Mouse (Mus musculus): ENCODE data around the gene Stx1a. TPM values are rescaled to one million over a fixed set of nuclear protein-coding genes. Genes with fewer than 3 reads are reported as not detected.

The Stx1a gene
- polyA plus RNA-seq, 1 experiment from 2014 or later, result 12.5 TPM

GRCm38 (mm10) chr5:135070448-135070847 lies 47.2 kb downstream of the Stx1a start:
- Histone ChIP-seq H3K9me3 (replicated peaks; ENCODE audit: control insufficient read depth, low read length) (no peaks in the 10 kb centered on the region), H3K4me3 (replicated peaks; ENCODE audit: low read length) (no peak overlapping the region), H3K4me1 (ENCODE audit: control insufficient read depth, insufficient read depth, low read length) (peaks cover 11% of the 10 kb centered on the region), H3K4me2 (ENCODE audit: low read depth, low read length) (no peak overlapping the region), H3K9ac (ENCODE audit: low read length) (no peak overlapping the region), H3K36me3 (ENCODE audit: control insufficient read depth, insufficient read depth, low read length) (no peaks in the 10 kb centered on the region), H3K27me3 (ENCODE audit: control insufficient read depth, insufficient read depth, low read length) (no peaks in the 10 kb centered on the region), H3K27ac (ENCODE audit: low read length) (no peak overlapping the region)
- WGBS, result 80% methylated on average over 3 of the region's 3 CpGs
- ATAC-seq (ENCODE audit: insufficient read depth, low FRiP score), result no peak

GRCm38 (mm10) chr5:135072061-135072460 lies 48.8 kb downstream of the Stx1a start:
- Histone ChIP-seq H3K36me3 (ENCODE audit: control insufficient read depth, insufficient read depth, low read length) (no peaks in the 10 kb centered on the region), H3K9ac (ENCODE audit: low read length) (no peak overlapping the region), H3K9me3 (replicated peaks; ENCODE audit: control insufficient read depth, low read length) (no peaks in the 10 kb centered on the region), H3K27me3 (ENCODE audit: control insufficient read depth, insufficient read depth, low read length) (no peaks in the 10 kb centered on the region), H3K4me2 (ENCODE audit: low read depth, low read length) (no peak overlapping the region), H3K4me1 (ENCODE audit: control insufficient read depth, insufficient read depth, low read length) (peaks cover 9% of the 10 kb centered on the region), H3K27ac (ENCODE audit: low read length) (no peak overlapping the region), H3K4me3 (replicated peaks; ENCODE audit: low read length) (no peak overlapping the region)
- WGBS, result 91% methylated on average over 2 of the region's 2 CpGs
- no peak for ATAC-seq (ENCODE audit: insufficient read depth, low FRiP score)

- H3K9me3 ChIP-seq (replicated peaks; ENCODE audit: control insufficient read depth, low read length), result no peaks in the 10 kb centered on the region
- no peak overlapping the region for H3K9ac ChIP-seq (ENCODE audit: low read length)
- WGBS, result 67% methylated on average over 6 of the region's 6 CpGs
Measured at GRCm38 (mm10) chr5:135072720-135073119, 49.4 kb downstream of the Stx1a start.

GRCm38 (mm10) chr5:135073349-135074150 lies 50.3 kb downstream of the Stx1a start:
- ATAC-seq (ENCODE audit: insufficient read depth, low FRiP score), result no peak
- Histone ChIP-seq H3K4me2 (ENCODE audit: low read depth, low read length) (no peak overlapping the region), H3K27me3 (ENCODE audit: control insufficient read depth, insufficient read depth, low read length) (no peaks in the 10 kb centered on the region), H3K4me3 (replicated peaks; ENCODE audit: low read length) (no peak overlapping the region), H3K27ac (ENCODE audit: low read length) (no peak overlapping the region), H3K9ac (ENCODE audit: low read length) (peak overlapping the region; percentile 62), H3K36me3 (ENCODE audit: control insufficient read depth, insufficient read depth, low read length) (no peaks in the 10 kb centered on the region), H3K4me1 (ENCODE audit: control insufficient read depth, insufficient read depth, low read length) (peaks cover 13% of the 10 kb centered on the region), H3K9me3 (replicated peaks; ENCODE audit: control insufficient read depth, low read length) (no peaks in the 10 kb centered on the region)
- WGBS, result 32% methylated on average over 26 of the region's 26 CpGs

More at GRCm38 (mm10) chr5:135072720-135073119, 49.4 kb downstream of the Stx1a start:
- Histone ChIP-seq H3K4me3 (replicated peaks; ENCODE audit: low read length) (no peak overlapping the region), H3K4me1 (ENCODE audit: control insufficient read depth, insufficient read depth, low read length) (peaks cover 10% of the 10 kb centered on the region), H3K27ac (ENCODE audit: low read length) (no peak overlapping the region), H3K36me3 (ENCODE audit: control insufficient read depth, insufficient read depth, low read length) (no peaks in the 10 kb centered on the region), H3K4me2 (ENCODE audit: low read depth, low read length) (no peak overlapping the region), H3K27me3 (ENCODE audit: control insufficient read depth, insufficient read depth, low read length) (no peaks in the 10 kb centered on the region)
- no peak for ATAC-seq (ENCODE audit: insufficient read depth, low FRiP score)

- H3K36me3 ChIP-seq (ENCODE audit: control insufficient read depth, insufficient read depth, low read length), result no peaks in the 10 kb centered on the region
- no peak overlapping the region for H3K4me2 ChIP-seq (ENCODE audit: low read depth, low read length)
- H3K27me3 ChIP-seq (ENCODE audit: control insufficient read depth, insufficient read depth, low read length), result no peaks in the 10 kb centered on the region
- ATAC-seq (ENCODE audit: insufficient read depth, low FRiP score), result no peak
- 63% methylated on average over 4 of the region's 4 CpGs for WGBS
- no peak overlapping the region for H3K9ac ChIP-seq (ENCODE audit: low read length)
- no peak overlapping the region for H3K4me3 ChIP-seq (replicated peaks; ENCODE audit: low read length)
- peaks cover 14% of the 10 kb centered on the region for H3K4me1 ChIP-seq (ENCODE audit: control insufficient read depth, insufficient read depth, low read length)
- no peaks in the 10 kb centered on the region for H3K9me3 ChIP-seq (replicated peaks; ENCODE audit: control insufficient read depth, low read length)
- H3K27ac ChIP-seq (ENCODE audit: low read length), result no peak overlapping the region
Measured at GRCm38 (mm10) chr5:135075655-135076054, 52.4 kb downstream of the Stx1a start.

- no peak overlapping the region for H3K4me3 ChIP-seq (replicated peaks; ENCODE audit: low read length)
- H3K9ac ChIP-seq (ENCODE audit: low read length), result no peak overlapping the region
- no peak overlapping the region for H3K27ac ChIP-seq (ENCODE audit: low read length)
- H3K27me3 ChIP-seq (ENCODE audit: control insufficient read depth, insufficient read depth, low read length), result no peaks in the 10 kb centered on the region
- H3K9me3 ChIP-seq (replicated peaks; ENCODE audit: control insufficient read depth, low read length), result no peaks in the 10 kb centered on the region
- 84% methylated on average over 14 of the region's 14 CpGs for WGBS
- H3K4me1 ChIP-seq (ENCODE audit: control insufficient read depth, insufficient read depth, low read length), result peaks cover 14% of the 10 kb centered on the region
- no peaks in the 10 kb centered on the region for H3K36me3 ChIP-seq (ENCODE audit: control insufficient read depth, insufficient read depth, low read length)
- H3K4me2 ChIP-seq (ENCODE audit: low read depth, low read length), result no peak overlapping the region
- ATAC-seq (ENCODE audit: insufficient read depth, low FRiP score), result no peak
Measured at GRCm38 (mm10) chr5:135076368-135076767, 53.1 kb downstream of the Stx1a start.

- peak; percentile 28; the same call in 1 of the 2 replicates for ATAC-seq (ENCODE audit: insufficient read depth, low FRiP score)
- no peaks in the 10 kb centered on the region for H3K36me3 ChIP-seq (ENCODE audit: control insufficient read depth, insufficient read depth, low read length)
- peak overlapping the region; percentile 14; the same call in 1 of the 2 replicates for H3K27ac ChIP-seq (ENCODE audit: low read length)
- H3K4me2 ChIP-seq (ENCODE audit: low read depth, low read length), result peak overlapping the region; percentile 86
- H3K27me3 ChIP-seq (ENCODE audit: control insufficient read depth, insufficient read depth, low read length), result no peaks in the 10 kb centered on the region
- H3K9me3 ChIP-seq (replicated peaks; ENCODE audit: control insufficient read depth, low read length), result no peaks in the 10 kb centered on the region
- peaks cover 14% of the 10 kb centered on the region for H3K4me1 ChIP-seq (ENCODE audit: control insufficient read depth, insufficient read depth, low read length)
- peak overlapping the region; percentile 77 for H3K4me3 ChIP-seq (replicated peaks; ENCODE audit: low read length)
- 20% methylated on average over 14 of the region's 14 CpGs for WGBS
- H3K9ac ChIP-seq (ENCODE audit: low read length), result peak overlapping the region; percentile 95
Measured at GRCm38 (mm10) chr5:135076931-135077505, 53.7 kb downstream of the Stx1a start.

- WGBS, result under 1% methylated on average over 73 of the region's 83 CpGs
- Histone ChIP-seq H3K4me2 (ENCODE audit: low read depth, low read length) (peak within 1 kb of the TSS; percentile 86), H3K9me3 (replicated peaks; ENCODE audit: control insufficient read depth, low read length) (no peaks in the 10 kb centered on the region), H3K4me3 (replicated peaks; ENCODE audit: low read length) (peak within 1 kb of the TSS; percentile 77), H3K9ac (ENCODE audit: low read length) (peak within 1 kb of the TSS; percentile 95), H3K4me1 (ENCODE audit: control insufficient read depth, insufficient read depth, low read length) (peaks cover 14% of the 10 kb centered on the region), H3K27me3 (ENCODE audit: control insufficient read depth, insufficient read depth, low read length) (no peaks in the 10 kb centered on the region), H3K27ac (ENCODE audit: low read length) (peak within 1 kb of the TSS; percentile 73), H3K36me3 (ENCODE audit: control insufficient read depth, insufficient read depth, low read length) (no peaks in the 10 kb centered on the region)
- ATAC-seq (ENCODE audit: insufficient read depth, low FRiP score), result peak; percentile 86
Measured at GRCm38 (mm10) chr5:135077564-135078481, 54.5 kb downstream of the Stx1a start, which contains the start of gene Vps37d. TSS of gene Vps37d (minus strand) at chr5:135078266.
